Mouse (Mus musculus) lung, embryonic 14.5 days (tissue): ENCODE measurements around the gene Eif2s2. TPM values are rescaled to one million over a fixed set of nuclear protein-coding genes. Genes with fewer than 3 reads are reported as not detected.
"Not testable (repeated sequence)": the region's sequence is repeated elsewhere in the genome, so short reads cannot be mapped to it uniquely, and the experiment has no call there.

Experiments used
- ATAC-seq: fragments of 200-750 bp; cut with Nextera tagmentation; 2 replicates; pipeline ENCODE4 v1.8.0; 2017; ENCODE audit warnings: mild to moderate bottlenecking, moderate TSS enrichment, moderate library complexity; ENCODE audit not compliant: insufficient read depth
- DNase-seq: peaks from one replicate; pipeline ENCODE4 v3.0.0-alpha.2; 2015
- H3K27ac ChIP-seq: fragments of 300-500 bp; sonication (generic); 2 replicates; pipeline ENCODE4 v1.5.1; 2014; ENCODE audit warnings: low read depth, mild to moderate bottlenecking, moderate library complexity
- H3K27me3 ChIP-seq: fragments of 300-500 bp; sonication (generic); 2 replicates; pipeline ENCODE4 v1.6.1; 2014; ENCODE audit warnings: low read length, control low read depth; ENCODE audit not compliant: insufficient read depth
- H3K36me3 ChIP-seq: fragments of 300-500 bp; sonication (generic); 2 replicates; pipeline ENCODE4 v1.6.1; 2014; ENCODE audit warnings: control low read depth; ENCODE audit not compliant: insufficient read depth
- H3K4me1 ChIP-seq: fragments of 300-500 bp; sonication (generic); 2 replicates; pipeline ENCODE4 v1.6.1; 2014; ENCODE audit warnings: antibody characterized with exemption, control low read depth; ENCODE audit not compliant: insufficient read depth
- H3K4me2 ChIP-seq: fragments of 300-500 bp; sonication (generic); 2 replicates; pipeline ENCODE4 v1.6.1; 2014; ENCODE audit warnings: mild to moderate bottlenecking
- H3K4me3 ChIP-seq: fragments of 300-500 bp; sonication (generic); 2 replicates; pipeline ENCODE4 v1.5.1; 2014; ENCODE audit warnings: low read depth, low read length
- H3K9ac ChIP-seq: fragments of 300-500 bp; sonication (generic); 2 replicates; pipeline ENCODE4 v1.6.1; 2014
- H3K9me3 ChIP-seq: fragments of 300-500 bp; sonication (generic); 2 replicates; pipeline ENCODE4 v1.6.1; 2016; ENCODE audit warnings: low read depth, low read length, control low read depth
- CTCF ChIP-seq: IDR thresholded peaks from 2 replicates; pipeline ENCODE4 v1.5.1; 2016; ENCODE audit warnings: antibody characterized with exemption, low read depth
- WGBS: fragments of 180-500 bp; shearing (Covaris S2); extraction: QIAGEN DNeasy Blood & Tissue Kit; methylation state at CpG from one replicate; pipeline ENCODE4 v1.1.7; 2014; 5-methylcytosine and 5-hydroxymethylcytosine counted together
- polyA plus RNA-seq: library from polyadenylated mRNA; unstranded; fragments of >200 nt; fragmentation: Nextera tagmentation; extraction: Ambion mirVana; gene quantifications from 2 replicates; pipeline ENCODE4 v1.2.1, GENCODE M21; 2014

The Eif2s2 gene
- polyA plus RNA-seq, 1 experiment from 2014 or later = 99.7 TPM

DNA sequence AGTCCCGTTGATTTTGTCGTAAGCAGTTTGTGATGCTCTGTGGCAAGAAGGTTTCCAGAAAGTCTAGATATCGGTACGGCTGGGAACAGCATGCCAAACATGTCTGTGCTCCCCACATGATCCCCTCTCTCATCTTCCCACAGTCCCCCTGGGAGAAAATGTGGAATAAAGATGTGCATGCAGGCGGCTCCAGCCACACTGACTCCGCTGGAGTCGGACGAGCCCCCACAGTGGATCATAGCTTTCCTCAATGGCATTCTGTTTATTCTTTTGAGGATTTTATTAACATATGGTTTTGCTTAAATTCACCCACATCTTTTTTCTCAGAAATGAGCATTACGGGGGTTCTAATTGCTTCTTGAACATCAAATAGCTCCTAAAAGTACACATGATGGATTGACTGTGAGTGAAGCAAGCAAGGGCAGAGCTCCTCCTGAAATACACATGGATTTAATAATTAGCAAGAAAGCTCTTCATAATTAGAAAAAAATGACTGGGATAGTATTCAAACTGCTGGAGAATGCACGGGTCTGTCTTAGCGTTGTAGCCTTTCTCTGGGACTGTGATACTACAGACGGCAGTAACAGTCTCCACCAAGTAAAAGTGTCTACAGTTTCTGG is 23.3 kb upstream of the Eif2s2 start:
- DNase-seq (peak; percentile 76), ATAC-seq (peak; percentile 58)
- H3K27me3 ChIP-seq = no peaks in the 10 kb centered on the region
- H3K4me2 ChIP-seq = peak overlapping the region; percentile 47
- peak overlapping the region; percentile 13; the same call in 1 of the 2 replicates for H3K27ac ChIP-seq
- no peak for TF ChIP-seq CTCF
- peak overlapping the region; percentile 26; the same call in 1 of the 2 replicates for H3K9ac ChIP-seq
- peaks cover 5% of the 10 kb centered on the region; the same call in 1 of the 2 replicates for H3K4me1 ChIP-seq
- no peaks in the 10 kb centered on the region for H3K9me3 ChIP-seq
- no peaks in the 10 kb centered on the region for H3K36me3 ChIP-seq
- H3K4me3 ChIP-seq = no peak overlapping the region
- 43% methylated on average over 12 of the region's 12 CpGs for WGBS

DNA sequence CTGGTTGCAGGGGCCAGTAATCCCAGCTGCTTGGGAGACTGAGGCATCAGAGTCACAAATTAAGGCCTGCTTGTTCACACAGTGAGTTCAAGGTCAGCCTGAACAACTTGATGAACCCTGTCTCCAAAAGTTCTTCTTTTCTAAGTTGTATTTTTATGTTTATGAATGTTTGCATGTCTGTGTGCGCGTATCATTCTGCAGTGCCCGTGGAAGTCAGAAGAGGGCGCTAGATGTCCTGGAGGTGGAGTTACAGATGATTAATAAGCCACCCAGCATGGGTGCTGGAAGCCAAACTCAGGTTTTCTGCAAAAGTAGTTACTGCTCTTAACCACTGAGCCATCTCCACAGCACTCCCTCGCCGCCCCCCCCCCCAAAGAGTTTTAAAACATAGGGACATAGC is 17.1 kb upstream of the Eif2s2 start:
- Histone ChIP-seq H3K4me1 (no peaks in the 10 kb centered on the region), H3K27ac (no peak overlapping the region), H3K27me3 (no peaks in the 10 kb centered on the region), H3K4me3 (no peak overlapping the region), H3K4me2 (no peak overlapping the region), H3K9me3 (no peaks in the 10 kb centered on the region), H3K9ac (no peak overlapping the region), H3K36me3 (no peaks in the 10 kb centered on the region)
- no peak for DNase-seq
- 78% methylated on average over 6 of the region's 6 CpGs for WGBS
- peak; percentile 20; the same call in 1 of the 2 replicates for TF ChIP-seq CTCF
- ATAC-seq = no peak

DNA sequence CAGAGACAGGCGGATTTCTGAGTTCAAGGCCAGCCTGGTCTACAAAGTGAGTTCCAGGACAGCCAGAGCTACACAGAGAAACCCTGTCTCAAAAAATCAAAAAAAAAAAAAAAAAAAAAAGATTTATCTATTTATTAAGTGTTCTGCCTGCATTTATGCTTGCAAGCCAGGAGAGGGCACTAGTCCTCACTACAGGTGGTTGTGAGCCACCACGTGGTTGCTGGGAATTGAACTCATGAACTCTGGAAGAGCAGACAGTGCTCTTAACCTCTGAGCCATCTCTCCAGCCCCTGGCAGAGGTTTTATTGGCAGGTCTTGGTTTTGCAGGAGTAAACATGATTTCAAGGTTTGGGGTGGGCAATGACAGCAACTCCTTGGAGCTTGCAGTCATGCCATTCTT is 15.5 kb upstream of the Eif2s2 start:
- peak; percentile 41 for TF ChIP-seq CTCF
- WGBS = 34% methylated on average over 2 of the region's 2 CpGs

DNA sequence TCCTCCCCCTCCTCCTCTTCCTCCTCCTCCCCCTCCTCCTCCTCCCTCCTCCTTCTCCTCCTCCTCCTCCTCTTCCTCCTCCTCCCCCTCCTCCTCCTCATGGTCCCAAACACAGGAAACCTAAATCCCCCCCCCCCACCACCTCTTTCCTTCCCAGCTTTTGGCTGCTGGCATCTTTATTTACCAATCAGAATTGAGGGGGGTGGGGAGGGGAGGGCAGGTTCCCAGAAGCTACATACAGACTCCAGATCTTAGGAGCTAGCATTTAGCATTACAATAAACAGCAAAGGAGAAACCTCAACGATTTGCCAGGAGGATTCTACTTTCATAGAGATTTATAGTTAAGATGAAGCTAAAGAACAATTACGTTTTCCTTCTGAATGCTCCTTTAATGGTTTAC is 13.1 kb upstream of the Eif2s2 start:
- DNase-seq (no peak), ATAC-seq (no peak)
- no peak overlapping the region for H3K27ac ChIP-seq
- H3K27me3 ChIP-seq = no peaks in the 10 kb centered on the region
- no peaks in the 10 kb centered on the region for H3K4me1 ChIP-seq
- no peak overlapping the region for H3K4me3 ChIP-seq
- H3K36me3 ChIP-seq = no peaks in the 10 kb centered on the region
- no peaks in the 10 kb centered on the region for H3K9me3 ChIP-seq
- no peak overlapping the region for H3K9ac ChIP-seq
- no peak overlapping the region for H3K4me2 ChIP-seq
- 47% methylated on average over 2 of the region's 2 CpGs for WGBS
- TF ChIP-seq CTCF = no peak

More for the DNA sequence above, 15.5 kb upstream of the Eif2s2 start:
- not testable (repeated sequence) for H3K4me3 ChIP-seq, H3K9ac ChIP-seq, H3K4me2 ChIP-seq, H3K27ac ChIP-seq, H3K27me3 ChIP-seq, H3K4me1 ChIP-seq, ATAC-seq, DNase-seq, H3K36me3 ChIP-seq, H3K9me3 ChIP-seq

DNA sequence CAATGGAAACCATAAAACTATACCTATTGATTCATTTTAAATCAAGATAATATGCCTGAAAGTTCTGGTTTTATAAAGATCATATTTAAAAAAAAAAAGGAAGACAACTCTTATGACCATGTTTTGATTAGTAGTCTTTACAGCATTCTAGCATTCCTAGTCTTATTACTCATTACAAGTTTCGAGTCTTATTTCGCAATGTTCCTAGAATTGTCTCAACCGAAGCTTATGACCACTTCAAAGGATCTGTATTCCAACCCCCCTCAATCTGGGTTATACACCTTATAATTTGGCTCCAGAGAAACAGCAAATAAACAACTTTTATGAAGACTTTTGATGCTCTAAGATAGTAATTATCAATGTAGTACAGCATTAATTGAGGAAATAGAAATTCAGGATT is 9.4 kb upstream of the Eif2s2 start:
- TF ChIP-seq CTCF = no peak
- H3K4me1 ChIP-seq = no peaks in the 10 kb centered on the region
- WGBS = 85% methylated on average over 3 of the region's 3 CpGs
- ATAC-seq (no peak), DNase-seq (no peak)
- no peaks in the 10 kb centered on the region for H3K9me3 ChIP-seq
- no peak overlapping the region for H3K4me3 ChIP-seq
- H3K4me2 ChIP-seq = no peak overlapping the region
- H3K36me3 ChIP-seq = no peaks in the 10 kb centered on the region
- no peak overlapping the region for H3K9ac ChIP-seq
- H3K27me3 ChIP-seq = no peaks in the 10 kb centered on the region
- no peak overlapping the region for H3K27ac ChIP-seq

DNA sequence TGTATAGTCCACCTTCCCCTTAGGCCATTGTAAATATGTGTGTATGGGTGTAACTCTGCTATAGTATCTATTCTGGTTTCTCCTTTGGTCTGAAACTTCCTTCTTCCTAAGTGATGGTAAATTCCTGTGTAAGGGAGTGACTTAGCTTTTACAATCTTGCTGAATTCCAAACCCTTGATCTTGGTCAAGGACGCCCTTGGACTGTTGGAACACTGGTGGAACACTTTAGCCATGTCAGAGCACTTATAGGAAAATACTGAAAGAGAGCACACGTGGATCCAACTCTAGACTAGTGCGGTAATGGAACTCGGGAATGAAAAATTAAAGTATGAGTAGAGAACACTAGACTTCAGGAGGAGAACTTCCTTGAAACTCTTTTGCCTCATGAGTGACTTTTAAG is 6.7 kb upstream of the Eif2s2 start:
- H3K9ac ChIP-seq, ATAC-seq: not testable (repeated sequence)

DNA sequence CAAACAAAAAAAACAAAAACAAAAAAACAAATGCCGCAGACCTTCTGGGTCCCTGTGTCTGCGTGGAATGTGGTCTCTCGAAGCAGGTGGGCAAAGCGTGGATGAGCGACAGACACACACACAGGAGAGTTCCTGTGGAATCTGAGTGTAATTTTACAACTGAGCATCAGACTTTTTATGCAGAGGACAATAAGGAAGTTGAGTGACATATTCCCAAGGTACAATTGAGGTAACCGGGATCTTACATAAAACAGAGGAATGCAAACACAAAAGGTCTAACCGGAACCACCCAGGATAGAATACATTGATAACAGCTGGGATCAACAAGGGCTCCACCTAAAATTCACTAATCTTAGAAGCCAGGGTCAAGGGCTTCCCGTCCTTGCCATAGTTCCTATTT is 6.3 kb upstream of the Eif2s2 start:
- ATAC-seq, H3K9me3 ChIP-seq, H3K36me3 ChIP-seq, H3K27ac ChIP-seq, H3K27me3 ChIP-seq, H3K4me1 ChIP-seq, H3K9ac ChIP-seq, H3K4me3 ChIP-seq, H3K4me2 ChIP-seq, DNase-seq: not testable (repeated sequence)
- 83% methylated on average over 8 of the region's 8 CpGs for WGBS

More for the DNA sequence above, 6.7 kb upstream of the Eif2s2 start:
- H3K4me3 ChIP-seq, DNase-seq, H3K9me3 ChIP-seq, H3K27ac ChIP-seq, H3K36me3 ChIP-seq, H3K4me2 ChIP-seq, H3K27me3 ChIP-seq, H3K4me1 ChIP-seq: not testable (repeated sequence)
- 74% methylated on average over 4 of the region's 4 CpGs for WGBS
